ENCODE assay signal across 8 mouse cellular contexts in genomic region chr5:30666391-30667195, GRCm38 (mm10). TPM values are rescaled to one million over a fixed set of nuclear protein-coding genes. Genes with fewer than 3 reads are reported as not detected.
DNase-seq lines count a peak whose midpoint lies in the region; ATAC-seq lines count a peak whose summit lies in the region.

TSS of gene Cenpa (plus strand) at chr5:30666777.

- peak; percentile 100 for DNase-seq in MEL-GATA-1-ER (ENCODE audit: extremely low read depth, low read depth)
- DNase-seq in cerebellum, adult 8-10 months, result peak; percentile 88
- peak; percentile 96 for DNase-seq in forelimb bud, embryonic 11.5 days (ENCODE audit: low read depth, low spot score)
- DNase-seq in layer of hippocampus, adult 9-10 months (ENCODE audit: low spot score), result peak; percentile 96
- peak; percentile 54 for DNase-seq in ovary, postnatal 10 days (ENCODE audit: low spot score)
- DNase-seq in thymus, postnatal 10 days (ENCODE audit: low spot score in 2 of 2), result peak; percentile 84 to 86

- no peaks in the 10 kb centered on the region for H3K9me3 ChIP-seq in lung, embryonic 16.5 days (ENCODE audit: control insufficient read depth, low read length)

- peak within 1 kb of the TSS; percentile 86 for H3K27ac ChIP-seq in lung, embryonic 16.5 days (ENCODE audit: low read length)

- peak within 1 kb of the TSS; percentile 61 for H3K4me2 ChIP-seq in lung, embryonic 16.5 days (ENCODE audit: low read depth, low read length)

- WGBS in lung, embryonic 16.5 days, result under 1% methylated on average over 40 of the region's 40 CpGs

- ATAC-seq in hematopoietic stem cell, adult 5-6 weeks (replicated peaks in 1 of 2; ENCODE audit: insufficient read depth in 1 of 2, low FRiP score in 2 of 2, low TSS enrichment in 1 of 2, low read depth in 1 of 2, poor library complexity in 2 of 2, severe bottlenecking in 2 of 2), result peak; percentile 97
- peak; percentile 97 for ATAC-seq in lung, embryonic 16.5 days (ENCODE audit: low read depth)

- peak within 1 kb of the TSS; percentile 91 for H3K9ac ChIP-seq in lung, embryonic 16.5 days (ENCODE audit: low read length)

- H3K4me1 ChIP-seq in lung, embryonic 16.5 days (replicated peaks; ENCODE audit: control insufficient read depth, insufficient read depth, low read length), result peaks cover 17% of the 10 kb centered on the region

- H3K27me3 ChIP-seq in lung, embryonic 16.5 days (ENCODE audit: control insufficient read depth, insufficient read depth, low read depth, low read length), result no peaks in the 10 kb centered on the region

- H3K4me3 ChIP-seq in lung, embryonic 16.5 days (ENCODE audit: low read length), result peak within 1 kb of the TSS; percentile 98

- peaks cover 11% of the 10 kb centered on the region for H3K36me3 ChIP-seq in lung, embryonic 16.5 days (ENCODE audit: control insufficient read depth, insufficient read depth, low read length)

RNA-seq across cellular contexts. Expression of gene Cenpa, which starts in this region (rescaled TPM):
- 74.1 and 81.4 TPM in 2 replicates for total RNA-seq in hematopoietic stem cell, adult 5-6 weeks (2017)
- 280 and 298 TPM in 2 replicates for polyA plus RNA-seq in lung, embryonic 16.5 days (2015; fragmentation: Nextera tagmentation; extraction: Ambion mirVana)

Comparison
In these comparisons a context has a peak if more than half of its experiments do, and no peak if none do; other contexts are left out.
1. Peak in every context shown above with its lines: DNase-seq, ATAC-seq, H3K4me3 ChIP-seq and H3K27ac ChIP-seq.